Mouse (Mus musculus): ENCODE results near the gene Adgrf3. TPM values are rescaled to one million over a fixed set of nuclear protein-coding genes. Genes with fewer than 3 reads are reported as not detected.

The Adgrf3 gene
- polyA plus RNA-seq, 1 experiment from 2014 or later, result 0.24 TPM

DNA sequence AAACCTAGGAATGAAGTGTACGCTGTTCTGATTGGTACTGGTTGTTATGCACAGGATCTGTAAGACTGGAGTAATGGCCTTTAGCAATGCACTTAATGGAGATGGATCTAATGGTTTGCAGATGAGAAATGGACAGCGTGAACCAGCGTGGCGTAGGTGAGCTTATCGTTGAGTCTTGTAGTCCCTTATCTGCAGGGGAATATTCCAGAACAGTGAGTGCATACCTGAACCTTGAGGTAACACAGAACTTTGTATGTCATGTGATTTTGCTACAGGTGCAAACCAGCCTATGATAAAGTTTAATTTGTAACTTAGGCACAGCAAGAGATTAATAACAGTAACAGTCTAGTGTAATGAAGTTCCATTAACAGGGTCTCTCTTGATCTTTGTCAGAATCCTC, 33.0 kb upstream of the Adgrf3 start:
- Histone ChIP-seq H3K9ac (ENCODE audit: low read length) (no peak overlapping the region), H3K4me1 (replicated peaks; ENCODE audit: control insufficient read depth, insufficient read depth) (peaks cover under 1% of the 10 kb centered on the region), H3K4me2 (replicated peaks; ENCODE audit: low read depth) (no peak overlapping the region), H3K36me3 (ENCODE audit: control insufficient read depth, insufficient read depth, low read length) (no peaks in the 10 kb centered on the region), H3K27me3 (ENCODE audit: control insufficient read depth, insufficient read depth, low read length) (no peaks in the 10 kb centered on the region), H3K4me3 (ENCODE audit: low read depth, low read length) (no peak overlapping the region), H3K27ac (replicated peaks) (no peak overlapping the region; the same call in 1 of the 2 replicates), H3K9me3 (ENCODE audit: control insufficient read depth, low read length) (no peaks in the 10 kb centered on the region)
- WGBS, result 71% methylated on average over 5 of the region's 5 CpGs
- DNase-seq (ENCODE audit: low spot score), result no peak
- no peak for TF ChIP-seq EP300 (optimal IDR thresholded peaks at IDR 0.05)
- TF ChIP-seq CTCF (IDR thresholded peaks at IDR 0.05; ENCODE audit: low read depth), result no peak
- ATAC-seq (ENCODE audit: low FRiP score, low TSS enrichment), result no peak; the same call in 1 of the 2 replicates

DNA sequence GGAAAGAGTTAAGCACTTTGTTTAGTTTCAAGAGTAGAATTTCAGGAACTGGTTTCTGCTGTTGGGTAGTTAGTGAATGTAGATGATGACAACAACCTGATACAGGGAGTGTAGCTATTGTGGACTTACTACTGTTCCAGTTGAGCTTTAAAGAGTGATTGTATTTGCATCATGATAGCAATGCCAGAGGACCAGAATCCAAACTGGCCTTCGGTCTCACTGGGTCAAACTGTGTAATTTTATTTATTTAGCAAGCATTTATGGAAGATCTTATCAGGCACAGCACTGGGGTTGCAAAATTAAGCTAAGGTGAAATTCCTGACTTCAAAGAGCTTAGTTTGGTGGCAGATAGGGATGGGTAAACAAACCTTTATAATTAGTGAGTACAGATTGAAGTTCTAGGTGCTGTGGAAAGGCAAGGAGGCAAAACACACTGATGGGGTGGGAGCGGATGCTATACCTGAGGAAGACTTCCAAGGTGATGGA, 30.2 kb upstream of the Adgrf3 start:
- DNase-seq (ENCODE audit: low spot score), result no peak
- H3K9me3 ChIP-seq (ENCODE audit: control insufficient read depth, low read length), result no peaks in the 10 kb centered on the region
- 75% methylated on average over 2 of the region's 2 CpGs for WGBS
- ATAC-seq (ENCODE audit: low FRiP score, low TSS enrichment), result no peak
- no peak overlapping the region for H3K27ac ChIP-seq (replicated peaks)
- H3K4me2 ChIP-seq (replicated peaks; ENCODE audit: low read depth), result no peak overlapping the region
- no peaks in the 10 kb centered on the region for H3K27me3 ChIP-seq (ENCODE audit: control insufficient read depth, insufficient read depth, low read length)
- no peak overlapping the region for H3K9ac ChIP-seq (ENCODE audit: low read length)
- H3K4me1 ChIP-seq (replicated peaks; ENCODE audit: control insufficient read depth, insufficient read depth), result peaks cover 3% of the 10 kb centered on the region; the same call in 1 of the 2 replicates
- H3K4me3 ChIP-seq (ENCODE audit: low read depth, low read length), result no peak overlapping the region
- TF ChIP-seq CTCF (IDR thresholded peaks at IDR 0.05; ENCODE audit: low read depth), result no peak
- no peak for TF ChIP-seq EP300 (optimal IDR thresholded peaks at IDR 0.05)
- no peaks in the 10 kb centered on the region for H3K36me3 ChIP-seq (ENCODE audit: control insufficient read depth, insufficient read depth, low read length)

DNA sequence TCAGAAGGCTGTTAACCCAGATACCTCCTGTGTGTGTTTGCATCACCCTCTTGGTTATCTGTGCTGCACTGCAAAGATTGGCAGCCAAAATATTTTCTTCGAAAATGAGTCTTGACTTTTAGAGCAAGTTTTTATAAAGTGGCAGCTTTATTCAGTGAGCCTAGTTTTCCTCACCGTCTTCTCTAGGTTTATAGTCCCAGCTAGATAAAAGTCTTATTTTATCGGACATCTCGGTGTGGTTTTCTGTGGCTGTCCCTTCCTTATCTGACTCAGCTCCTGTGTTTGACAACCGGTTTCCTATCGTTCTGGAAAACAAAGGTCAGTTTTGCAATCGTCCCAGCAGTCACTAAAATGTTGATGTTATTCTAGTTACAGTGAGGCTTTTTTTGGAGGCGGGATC, 28.5 kb upstream of the Adgrf3 start:
- H3K27ac ChIP-seq (replicated peaks), result no peak overlapping the region
- no peak for ATAC-seq (ENCODE audit: low FRiP score, low TSS enrichment)

DNA sequence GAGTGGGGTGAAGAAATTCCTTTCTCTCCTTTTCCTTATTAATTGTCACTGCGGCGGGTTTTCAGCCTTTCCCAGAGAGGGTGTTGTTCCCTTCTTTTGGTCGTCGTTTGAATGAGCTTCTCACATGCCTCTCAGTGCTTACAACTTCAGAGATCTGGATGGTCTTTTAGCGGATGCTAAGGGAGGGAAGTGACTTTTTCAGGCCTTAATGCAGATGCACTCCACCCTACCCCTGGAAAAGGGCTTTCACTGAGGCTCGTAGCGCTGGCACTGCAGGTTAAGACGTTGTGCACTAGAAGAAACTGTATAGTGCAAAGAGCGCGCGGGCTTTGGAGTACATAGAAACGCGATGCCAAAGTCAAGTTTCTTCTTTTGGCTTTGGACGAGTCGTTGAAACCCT, 27.5 kb upstream of the Adgrf3 start:
- Histone ChIP-seq H3K36me3 (ENCODE audit: control insufficient read depth, insufficient read depth, low read length) (no peaks in the 10 kb centered on the region), H3K9me3 (ENCODE audit: control insufficient read depth, low read length) (no peaks in the 10 kb centered on the region), H3K4me1 (replicated peaks; ENCODE audit: control insufficient read depth, insufficient read depth) (peaks cover 3% of the 10 kb centered on the region; the same call in 1 of the 2 replicates), H3K4me2 (replicated peaks; ENCODE audit: low read depth) (peak overlapping the region; percentile 85), H3K27ac (replicated peaks) (peak overlapping the region; percentile 91), H3K27me3 (ENCODE audit: control insufficient read depth, insufficient read depth, low read length) (no peaks in the 10 kb centered on the region), H3K9ac (ENCODE audit: low read length) (peak overlapping the region; percentile 85), H3K4me3 (ENCODE audit: low read depth, low read length) (peak overlapping the region; percentile 82)
- DNase-seq (ENCODE audit: low spot score) (peak; percentile 39), ATAC-seq (ENCODE audit: low FRiP score, low TSS enrichment) (no peak)
- under 1% methylated on average over 15 of the region's 15 CpGs for whole genome bisulfite sequencing
- TF ChIP-seq CTCF (IDR thresholded peaks at IDR 0.05; ENCODE audit: low read depth) (no peak), EP300 (optimal IDR thresholded peaks at IDR 0.05) (no peak)

More for the DNA sequence above, 28.5 kb upstream of the Adgrf3 start:
- Histone ChIP-seq H3K36me3 (ENCODE audit: control insufficient read depth, insufficient read depth, low read length) (no peaks in the 10 kb centered on the region), H3K4me1 (replicated peaks; ENCODE audit: control insufficient read depth, insufficient read depth) (peaks cover 3% of the 10 kb centered on the region; the same call in 1 of the 2 replicates), H3K4me2 (replicated peaks; ENCODE audit: low read depth) (peak overlapping the region; percentile 85; the same call in 1 of the 2 replicates), H3K9ac (ENCODE audit: low read length) (no peak overlapping the region), H3K27me3 (ENCODE audit: control insufficient read depth, insufficient read depth, low read length) (no peaks in the 10 kb centered on the region), H3K9me3 (ENCODE audit: control insufficient read depth, low read length) (no peaks in the 10 kb centered on the region), H3K4me3 (ENCODE audit: low read depth, low read length) (peak overlapping the region; percentile 82; the same call in 1 of the 2 replicates)
- no peak for DNase-seq (ENCODE audit: low spot score)
- 37% methylated on average over 8 of the region's 8 CpGs for WGBS
- no peak for TF ChIP-seq EP300 (optimal IDR thresholded peaks at IDR 0.05)
- no peak for TF ChIP-seq CTCF (IDR thresholded peaks at IDR 0.05; ENCODE audit: low read depth)

DNA sequence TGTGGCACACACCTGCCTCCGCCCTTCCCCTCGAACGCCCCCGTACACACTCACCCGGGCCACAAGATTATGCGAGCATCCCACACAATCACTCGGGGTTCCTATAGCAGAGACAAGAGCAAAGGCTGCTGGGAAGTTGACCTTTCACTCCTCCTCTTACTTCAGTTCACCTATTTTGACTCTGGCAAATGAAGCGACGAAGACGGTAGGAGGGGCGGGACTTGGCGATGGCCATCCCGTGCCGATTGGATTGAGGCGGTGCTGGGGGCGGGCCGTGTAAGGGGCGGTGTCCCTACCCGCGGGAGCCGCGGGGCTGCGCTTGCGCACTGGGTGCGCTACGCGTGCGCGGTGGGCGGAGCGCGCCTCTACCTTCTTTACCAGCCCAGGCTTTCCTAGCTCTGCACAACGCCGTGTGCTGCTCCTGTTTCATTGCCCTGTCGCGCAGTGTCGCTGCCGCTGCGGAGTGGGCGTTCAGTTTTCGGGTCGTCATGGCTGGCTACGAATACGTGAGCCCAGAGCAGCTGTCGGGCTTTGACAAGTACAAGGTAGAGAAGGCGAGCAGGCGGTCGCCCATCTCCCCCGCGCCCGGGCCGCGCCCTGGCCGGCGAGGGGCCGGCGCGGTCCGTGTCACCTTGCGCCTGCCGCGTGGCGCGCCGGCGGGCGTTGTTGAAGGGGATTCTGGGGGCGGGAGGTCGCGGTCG, 26.9 kb upstream of the Adgrf3 start, which contains the start of gene Selenoi:
Gene Selenoi (plus strand): TSS at position 311 of the 701 bp plus-strand sequence.
- no peaks in the 10 kb centered on the region for H3K27me3 ChIP-seq (ENCODE audit: control insufficient read depth, insufficient read depth, low read length)
- H3K27ac ChIP-seq (replicated peaks), result peak within 1 kb of the TSS; percentile 91
- 5% methylated on average over 69 of the region's 71 CpGs for WGBS
- H3K9ac ChIP-seq (ENCODE audit: low read length), result peak within 1 kb of the TSS; percentile 85
- H3K4me1 ChIP-seq (replicated peaks; ENCODE audit: control insufficient read depth, insufficient read depth), result peaks cover 3% of the 10 kb centered on the region; the same call in 1 of the 2 replicates
- H3K36me3 ChIP-seq (ENCODE audit: control insufficient read depth, insufficient read depth, low read length), result no peaks in the 10 kb centered on the region
- H3K4me3 ChIP-seq (ENCODE audit: low read depth, low read length), result peak within 1 kb of the TSS; percentile 82
- peak within 1 kb of the TSS; percentile 85 for H3K4me2 ChIP-seq (replicated peaks; ENCODE audit: low read depth)
- DNase-seq (ENCODE audit: low spot score) (peak; percentile 99), ATAC-seq (ENCODE audit: low FRiP score, low TSS enrichment) (peak; percentile 99)
- TF ChIP-seq CTCF (IDR thresholded peaks at IDR 0.05; ENCODE audit: low read depth), result no peak
- no peak for TF ChIP-seq EP300 (optimal IDR thresholded peaks at IDR 0.05)
- H3K9me3 ChIP-seq (ENCODE audit: control insufficient read depth, low read length), result no peaks in the 10 kb centered on the region

DNA sequence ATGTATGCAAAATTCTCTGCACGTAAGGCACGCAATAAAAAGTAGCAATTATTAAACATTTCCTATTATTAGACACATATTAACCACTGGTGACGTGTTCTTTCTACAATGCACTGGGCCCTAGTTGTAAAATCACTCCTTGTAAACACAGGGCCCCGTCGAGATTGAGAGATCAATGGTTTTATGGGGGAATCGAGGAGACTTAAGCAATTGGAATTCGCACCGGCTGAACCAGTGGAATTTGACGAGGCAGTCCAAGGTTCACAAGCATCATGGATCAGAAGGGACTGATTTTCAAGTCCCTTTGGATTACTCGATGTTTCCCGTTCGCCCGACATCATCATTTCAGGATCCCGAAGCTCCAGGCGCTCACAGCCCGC, 26.4 kb upstream of the Adgrf3 start:
- H3K36me3 ChIP-seq (ENCODE audit: control insufficient read depth, insufficient read depth, low read length), result no peaks in the 10 kb centered on the region
- H3K27ac ChIP-seq (replicated peaks), result peak overlapping the region; percentile 76; the same call in 1 of the 2 replicates
- WGBS, result 35% methylated on average over 16 of the region's 16 CpGs
- peak overlapping the region; percentile 57 for H3K9ac ChIP-seq (ENCODE audit: low read length)
- peaks cover 3% of the 10 kb centered on the region; the same call in 1 of the 2 replicates for H3K4me1 ChIP-seq (replicated peaks; ENCODE audit: control insufficient read depth, insufficient read depth)
- no peak for ATAC-seq (ENCODE audit: low FRiP score, low TSS enrichment)
- TF ChIP-seq CTCF (IDR thresholded peaks at IDR 0.05; ENCODE audit: low read depth), result no peak
- TF ChIP-seq EP300 (optimal IDR thresholded peaks at IDR 0.05), result no peak
- peak overlapping the region; percentile 82 for H3K4me3 ChIP-seq (ENCODE audit: low read depth, low read length)
- H3K4me2 ChIP-seq (replicated peaks; ENCODE audit: low read depth), result peak overlapping the region; percentile 85
- no peaks in the 10 kb centered on the region for H3K27me3 ChIP-seq (ENCODE audit: control insufficient read depth, insufficient read depth, low read length)
- no peaks in the 10 kb centered on the region for H3K9me3 ChIP-seq (ENCODE audit: control insufficient read depth, low read length)
- no peak for DNase-seq (ENCODE audit: low spot score)

All from stomach, postnatal 0 days (tissue).